Mouse (Mus musculus) heart, adult 2 months (tissue): ENCODE measurements around the gene Ggcx.

ENCODE experiments used
- CTCF ChIP-seq: fragments of 200-600 bp; IDR thresholded peaks from 2 replicates; pipeline ENCODE4 v1.8.1; 2022; ENCODE audit warnings: antibody characterized with exemption, mild to moderate bottlenecking, moderate library complexity
- EP300 ChIP-seq: fragments of 200-500 bp; IDR thresholded peaks from 2 replicates; pipeline ENCODE4 v1.6.1; 2011; ENCODE audit warnings: low read depth, low read length, control low read depth; ENCODE audit not compliant: insufficient read depth
- POLR2A ChIP-seq: fragments of 200-500 bp; IDR thresholded peaks from 2 replicates; pipeline ENCODE4 v1.6.1; 2011; ENCODE audit warnings: mild to moderate bottlenecking, low read depth, low read length, control low read depth; ENCODE audit not compliant: insufficient read depth

- no peak for TF ChIP-seq CTCF
- TF ChIP-seq EP300 = 0 out of 2 replicates have a peak, but pooled peaks have one; percentile 11
- peak; percentile 92 for TF ChIP-seq POLR2A
These were observed at the start of gene Ggcx for GRCm38 (mm10) chr6:72414076-72414756.
